In the genomic region with DNA sequence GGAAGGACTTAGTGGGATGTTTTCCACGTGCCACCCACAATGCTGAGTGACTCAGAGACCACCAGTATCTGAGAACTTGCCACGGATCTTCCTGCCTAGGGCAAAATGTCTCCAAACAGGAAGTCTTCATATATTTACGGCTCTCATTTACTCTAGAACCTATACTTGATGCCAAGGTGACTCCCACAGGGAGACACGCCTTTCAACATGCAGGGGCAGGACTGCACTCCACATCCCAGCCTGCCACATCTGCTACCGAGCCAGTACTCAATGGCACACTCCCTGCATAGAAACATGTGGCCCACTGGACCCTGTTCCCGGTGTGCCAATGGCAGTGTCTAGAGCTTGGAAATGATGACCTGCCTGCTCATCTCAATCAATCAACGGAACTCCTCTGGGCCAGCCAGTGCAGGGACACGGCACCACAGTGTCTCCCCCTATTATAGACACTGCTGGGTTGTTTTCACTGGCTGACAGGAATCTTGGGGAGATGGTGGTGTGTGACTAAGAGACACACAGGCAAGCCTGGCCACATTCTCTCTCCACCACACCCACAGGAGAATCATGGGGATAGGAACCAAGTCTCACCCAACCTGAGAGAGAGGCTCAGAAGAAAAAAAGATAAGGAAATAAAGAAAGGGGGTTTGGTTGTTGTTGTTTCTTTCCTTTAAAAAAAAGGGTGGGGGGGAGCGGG, we compare ENCODE assay signal across 20 mouse cellular contexts. TPM values are rescaled to one million over a fixed set of nuclear protein-coding genes. Genes with fewer than 3 reads are reported as not detected.
DNase-seq lines count a peak whose midpoint lies in the region; ATAC-seq and TF ChIP-seq lines count a peak whose summit lies in the region.
"Had no signal": no experiment of that assay in that cellular context is flagged by ENCODE, and none has a peak within 500 bp of the region (broad histone marks: within the 10 kb centered on the region; RNA-seq: fewer than 3 reads in every experiment).

No protein-coding gene starts in this region.

- no peak overlapping the region for H3K4me3 ChIP-seq in embryonic facial prominence, embryonic 13.5 days
- no peak overlapping the region for H3K4me3 ChIP-seq in embryonic facial prominence, embryonic 10.5 days
- H3K4me3 ChIP-seq in neural tube, embryonic 14.5 days (ENCODE audit: low read depth, low read length) = no peak overlapping the region
- H3K4me3 ChIP-seq in neural tube, embryonic 15.5 days (replicated peaks) = no peak overlapping the region
- H3K4me3 ChIP-seq in stomach, embryonic 16.5 days (replicated peaks; ENCODE audit: low read length) = no peak overlapping the region
- no peak overlapping the region for H3K4me3 ChIP-seq in forebrain, postnatal 0 days (ENCODE audit: low read depth, low read length)
- H3K4me3 ChIP-seq: forebrain, embryonic 12.5 days; heart, embryonic 13.5 days; neural tube, embryonic 13.5 days had no signal

- H3K9me3 ChIP-seq in embryonic facial prominence, embryonic 13.5 days = no peaks in the 10 kb centered on the region
- H3K9me3 ChIP-seq in embryonic facial prominence, embryonic 10.5 days = no peaks in the 10 kb centered on the region
- no peaks in the 10 kb centered on the region for H3K9me3 ChIP-seq in neural tube, embryonic 14.5 days (ENCODE audit: control insufficient read depth, low read length)
- no peaks in the 10 kb centered on the region for H3K9me3 ChIP-seq in neural tube, embryonic 15.5 days (replicated peaks)
- no peaks in the 10 kb centered on the region for H3K9me3 ChIP-seq in stomach, embryonic 16.5 days (replicated peaks; ENCODE audit: control insufficient read depth, low read length)
- H3K9me3 ChIP-seq in forebrain, postnatal 0 days (ENCODE audit: low read length) = no peaks in the 10 kb centered on the region
- H3K9me3 ChIP-seq: forebrain, embryonic 12.5 days; heart, embryonic 13.5 days; neural tube, embryonic 13.5 days had no signal

- H3K27me3 ChIP-seq in embryonic facial prominence, embryonic 13.5 days = no peaks in the 10 kb centered on the region
- H3K27me3 ChIP-seq in embryonic facial prominence, embryonic 10.5 days (replicated peaks; ENCODE audit: low read depth, poor library complexity, severe bottlenecking) = no peaks in the 10 kb centered on the region
- H3K27me3 ChIP-seq in neural tube, embryonic 14.5 days (ENCODE audit: control insufficient read depth, insufficient read depth, low read length) = no peaks in the 10 kb centered on the region
- no peaks in the 10 kb centered on the region for H3K27me3 ChIP-seq in neural tube, embryonic 15.5 days (replicated peaks)
- H3K27me3 ChIP-seq in stomach, embryonic 16.5 days (ENCODE audit: control insufficient read depth, insufficient read depth, low read length) = no peaks in the 10 kb centered on the region
- no peaks in the 10 kb centered on the region for H3K27me3 ChIP-seq in forebrain, postnatal 0 days (ENCODE audit: insufficient read depth, low read length)
- H3K27me3 ChIP-seq: forebrain, embryonic 12.5 days; heart, embryonic 13.5 days; neural tube, embryonic 13.5 days had no signal

- H3K4me1 ChIP-seq in embryonic facial prominence, embryonic 13.5 days = 0 out of 2 replicates have a peak, but pooled peaks cover 4% of the 10 kb centered on the region
- H3K4me1 ChIP-seq in embryonic facial prominence, embryonic 10.5 days = no peaks in the 10 kb centered on the region
- no peaks in the 10 kb centered on the region for H3K4me1 ChIP-seq in neural tube, embryonic 14.5 days (ENCODE audit: control insufficient read depth, insufficient read depth, low read length)
- H3K4me1 ChIP-seq in neural tube, embryonic 15.5 days = no peaks in the 10 kb centered on the region
- peaks cover 5% of the 10 kb centered on the region; the same call in 1 of the 2 replicates for H3K4me1 ChIP-seq in stomach, embryonic 16.5 days (ENCODE audit: control insufficient read depth, insufficient read depth, low read length)
- no peaks in the 10 kb centered on the region for H3K4me1 ChIP-seq in forebrain, postnatal 0 days (ENCODE audit: insufficient read depth)
- H3K4me1 ChIP-seq: forebrain, embryonic 12.5 days; neural tube, embryonic 13.5 days had no signal

- 77% methylated on average over 9 of the region's 9 CpGs for WGBS in embryonic facial prominence, embryonic 13.5 days
- WGBS in embryonic facial prominence, embryonic 10.5 days = 89% methylated on average over 9 of the region's 9 CpGs
- WGBS in neural tube, embryonic 14.5 days = 90% methylated on average over 9 of the region's 9 CpGs
- 85% methylated on average over 9 of the region's 9 CpGs for WGBS in neural tube, embryonic 15.5 days
- WGBS in stomach, embryonic 16.5 days = 74% methylated on average over 9 of the region's 9 CpGs
- WGBS in forebrain, postnatal 0 days = 94% methylated on average over 9 of the region's 9 CpGs

- ATAC-seq in embryonic facial prominence, embryonic 13.5 days (ENCODE audit: insufficient number of reproducible peaks, insufficient read depth, low FRiP score, low TSS enrichment, low read depth) = no peak
- ATAC-seq in neural tube, embryonic 14.5 days (ENCODE audit: low read depth) = no peak
- no peak for ATAC-seq in neural tube, embryonic 15.5 days (ENCODE audit: low FRiP score)
- ATAC-seq in activated CD4-positive, CD25-positive, alpha-beta regulatory T cell, adult 4 months = peak; percentile 53
- ATAC-seq in stomach, embryonic 16.5 days (ENCODE audit: insufficient read depth, low FRiP score) = peak; percentile 49; the same call in 1 of the 2 replicates
- no peak for ATAC-seq in forebrain, postnatal 0 days
- ATAC-seq: midbrain, embryonic 16.5 days had no signal

- TF ChIP-seq CTCF in forebrain, postnatal 0 days (IDR thresholded peaks at IDR 0.05; ENCODE audit: low read depth) = no peak

- peaks cover 100% of the 10 kb centered on the region for H3K36me3 ChIP-seq in embryonic facial prominence, embryonic 13.5 days
- peaks cover 100% of the 10 kb centered on the region for H3K36me3 ChIP-seq in embryonic facial prominence, embryonic 10.5 days (replicated peaks)
- peaks cover 67% of the 10 kb centered on the region for H3K36me3 ChIP-seq in neural tube, embryonic 14.5 days (ENCODE audit: control insufficient read depth, insufficient read depth, low read length)
- H3K36me3 ChIP-seq in neural tube, embryonic 15.5 days = peaks cover 91% of the 10 kb centered on the region
- peaks cover 42% of the 10 kb centered on the region; the same call in 1 of the 2 replicates for H3K36me3 ChIP-seq in stomach, embryonic 16.5 days (ENCODE audit: control insufficient read depth, insufficient read depth, low read length)
- peaks cover 90% of the 10 kb centered on the region for H3K36me3 ChIP-seq in forebrain, postnatal 0 days (ENCODE audit: insufficient read depth)

- DNase-seq in embryonic facial prominence, embryonic 10.5 days (ENCODE audit: low spot score) = no peak
- no peak for DNase-seq in MN1 (ENCODE audit: low spot score)
- DNase-seq in forebrain, postnatal 0 days = no peak
- DNase-seq: adrenal gland, postnatal 25 days; cerebellum, adult 9-10 months; heart, postnatal 4 days; liver; lung, embryonic 14.5 days; retina, postnatal 1 day had no signal

- H3K4me2 ChIP-seq in embryonic facial prominence, embryonic 13.5 days = no peak overlapping the region
- H3K4me2 ChIP-seq in neural tube, embryonic 14.5 days (ENCODE audit: low read depth, low read length) = no peak overlapping the region
- no peak overlapping the region for H3K4me2 ChIP-seq in neural tube, embryonic 15.5 days
- H3K4me2 ChIP-seq in stomach, embryonic 16.5 days (ENCODE audit: low read depth, low read length) = no peak overlapping the region
- H3K4me2 ChIP-seq in forebrain, postnatal 0 days (ENCODE audit: low read depth) = no peak overlapping the region
- H3K4me2 ChIP-seq: forebrain, embryonic 12.5 days; heart, embryonic 13.5 days; lung, embryonic 14.5 days; neural tube, embryonic 13.5 days had no signal

- H3K9ac ChIP-seq in embryonic facial prominence, embryonic 13.5 days = 0 out of 2 replicates have a peak overlapping the region, but pooled peaks have one; percentile 16
- H3K9ac ChIP-seq in neural tube, embryonic 14.5 days (replicated peaks; ENCODE audit: low read depth, low read length) = 0 out of 2 replicates have a peak overlapping the region, but pooled peaks have one; percentile 7
- no peak overlapping the region for H3K9ac ChIP-seq in neural tube, embryonic 15.5 days (replicated peaks)
- H3K9ac ChIP-seq in stomach, embryonic 16.5 days (ENCODE audit: low read length) = peak overlapping the region; percentile 40; the same call in 1 of the 2 replicates
- H3K9ac ChIP-seq in forebrain, postnatal 0 days = no peak overlapping the region
- H3K9ac ChIP-seq: forebrain, embryonic 12.5 days; heart, embryonic 13.5 days; lung, embryonic 14.5 days; neural tube, embryonic 13.5 days had no signal

- H3K27ac ChIP-seq in embryonic facial prominence, embryonic 13.5 days = no peak overlapping the region
- H3K27ac ChIP-seq in embryonic facial prominence, embryonic 10.5 days (replicated peaks) = no peak overlapping the region
- no peak overlapping the region for H3K27ac ChIP-seq in neural tube, embryonic 14.5 days (ENCODE audit: low read depth, low read length)
- no peak overlapping the region for H3K27ac ChIP-seq in neural tube, embryonic 15.5 days (replicated peaks)
- peak overlapping the region; percentile 86 for H3K27ac ChIP-seq in stomach, embryonic 16.5 days (ENCODE audit: low read length)
- no peak overlapping the region for H3K27ac ChIP-seq in forebrain, postnatal 0 days (ENCODE audit: low read depth, low read length)
- H3K27ac ChIP-seq: forebrain, embryonic 12.5 days; heart, embryonic 13.5 days; neural tube, embryonic 13.5 days had no signal

RNA-seq across cellular contexts. Expression of a gene that starts 17.9 kb away (rescaled TPM):
- polyA plus RNA-seq in embryonic facial prominence, embryonic 13.5 days (2015; fragmentation: Nextera tagmentation; extraction: Ambion mirVana) = 95.2 and 97.5 TPM in 2 replicates
- 104 TPM in 2 replicates for polyA plus RNA-seq in embryonic facial prominence, embryonic 10.5 days (2016; fragmentation: Nextera tagmentation; extraction: Ambion mirVana)
- 52.0 and 57.2 TPM in 2 replicates for polyA plus RNA-seq in neural tube, embryonic 14.5 days (2014; fragmentation: Nextera tagmentation; extraction: Ambion mirVana)
- 64.2 and 77.9 TPM in 2 replicates for polyA plus RNA-seq in neural tube, embryonic 15.5 days (2015; fragmentation: Nextera tagmentation; extraction: Ambion mirVana)
- 10 to 100 TPM; 33.1 to 42.4 TPM for polyA plus RNA-seq in activated CD4-positive, CD25-positive, alpha-beta regulatory T cell, adult 4 months (2017; shearing (Covaris generic))
- 85.5 and 89.4 TPM in 2 replicates for polyA plus RNA-seq in stomach, embryonic 16.5 days (2015; fragmentation: Nextera tagmentation; extraction: Ambion mirVana)
- 18.5 and 24.5 TPM in 2 replicates for total RNA-seq in forebrain, postnatal 0 days (2014; rRNA removed)
- 42.4 and 51.3 TPM in 2 replicates for polyA plus RNA-seq in forebrain, postnatal 0 days (2015; fragmentation: Nextera tagmentation; extraction: Ambion mirVana)

RNA-seq across cellular contexts. Expression of a gene that starts 18.3 kb away (rescaled TPM):
- 4.8 and 5.1 TPM in 2 replicates for polyA plus RNA-seq in embryonic facial prominence, embryonic 13.5 days (2015; fragmentation: Nextera tagmentation; extraction: Ambion mirVana)
- polyA plus RNA-seq in embryonic facial prominence, embryonic 10.5 days (2016; fragmentation: Nextera tagmentation; extraction: Ambion mirVana) = 1.0 and 1.3 TPM in 2 replicates
- 0.53 and 0.62 TPM in 2 replicates for polyA plus RNA-seq in neural tube, embryonic 14.5 days (2014; fragmentation: Nextera tagmentation; extraction: Ambion mirVana)
- polyA plus RNA-seq in neural tube, embryonic 15.5 days (2015; fragmentation: Nextera tagmentation; extraction: Ambion mirVana) = 1.00 and 1.9 TPM in 2 replicates
- not detected for polyA plus RNA-seq in activated CD4-positive, CD25-positive, alpha-beta regulatory T cell, adult 4 months (2017; shearing (Covaris generic))
- polyA plus RNA-seq in stomach, embryonic 16.5 days (2015; fragmentation: Nextera tagmentation; extraction: Ambion mirVana) = 19.2 and 23.5 TPM in 2 replicates
- total RNA-seq in forebrain, postnatal 0 days (2014; rRNA removed) = 1.5 and 2.3 TPM in 2 replicates
- polyA plus RNA-seq in forebrain, postnatal 0 days (2015; fragmentation: Nextera tagmentation; extraction: Ambion mirVana) = 0.49 and 1.1 TPM in 2 replicates

RNA-seq across cellular contexts. Expression of a gene that starts 24.6 kb away (rescaled TPM):
- polyA plus RNA-seq in embryonic facial prominence, embryonic 13.5 days (2015; fragmentation: Nextera tagmentation; extraction: Ambion mirVana) = 0.18 TPM in 1 of 2 replicates, not detected in the other
- 0.25 and 0.39 TPM in 2 replicates for polyA plus RNA-seq in embryonic facial prominence, embryonic 10.5 days (2016; fragmentation: Nextera tagmentation; extraction: Ambion mirVana)
- polyA plus RNA-seq in neural tube, embryonic 14.5 days (2014; fragmentation: Nextera tagmentation; extraction: Ambion mirVana) = 0.22 and 0.46 TPM in 2 replicates
- 0.47 and 0.52 TPM in 2 replicates for polyA plus RNA-seq in neural tube, embryonic 15.5 days (2015; fragmentation: Nextera tagmentation; extraction: Ambion mirVana)
- polyA plus RNA-seq in activated CD4-positive, CD25-positive, alpha-beta regulatory T cell, adult 4 months (2017; shearing (Covaris generic)) = not detected
- polyA plus RNA-seq in stomach, embryonic 16.5 days (2015; fragmentation: Nextera tagmentation; extraction: Ambion mirVana) = 0.26 and 0.45 TPM in 2 replicates
- total RNA-seq in forebrain, postnatal 0 days (2014; rRNA removed) = not detected in 2 replicates
- 0.20 and 0.36 TPM in 2 replicates for polyA plus RNA-seq in forebrain, postnatal 0 days (2015; fragmentation: Nextera tagmentation; extraction: Ambion mirVana)
- total RNA-seq: adrenal gland, postnatal 25 days; granulocyte monocyte progenitor cell, adult 5-6 weeks; heart, postnatal 4 days had no signal
- polyA plus RNA-seq: heart, embryonic 13.5 days; lung, embryonic 14.5 days; spleen, adult 2 months had no signal

RNA-seq across cellular contexts. Expression of a gene that starts 50.9 kb away (rescaled TPM):
- 71.7 and 79.4 TPM in 2 replicates for polyA plus RNA-seq in embryonic facial prominence, embryonic 13.5 days (2015; fragmentation: Nextera tagmentation; extraction: Ambion mirVana)
- 55.4 and 59.7 TPM in 2 replicates for polyA plus RNA-seq in embryonic facial prominence, embryonic 10.5 days (2016; fragmentation: Nextera tagmentation; extraction: Ambion mirVana)
- 112 and 129 TPM in 2 replicates for polyA plus RNA-seq in neural tube, embryonic 14.5 days (2014; fragmentation: Nextera tagmentation; extraction: Ambion mirVana)
- polyA plus RNA-seq in neural tube, embryonic 15.5 days (2015; fragmentation: Nextera tagmentation; extraction: Ambion mirVana) = 113 and 114 TPM in 2 replicates
- 10 to 100 TPM; 49.2 to 80.4 TPM for polyA plus RNA-seq in activated CD4-positive, CD25-positive, alpha-beta regulatory T cell, adult 4 months (2017; shearing (Covaris generic))
- polyA plus RNA-seq in stomach, embryonic 16.5 days (2015; fragmentation: Nextera tagmentation; extraction: Ambion mirVana) = 56.8 and 58.4 TPM in 2 replicates
- 91.9 and 103 TPM in 2 replicates for total RNA-seq in forebrain, postnatal 0 days (2014; rRNA removed)
- polyA plus RNA-seq in forebrain, postnatal 0 days (2015; fragmentation: Nextera tagmentation; extraction: Ambion mirVana) = 133 and 144 TPM in 2 replicates

RNA-seq across cellular contexts. Expression of a gene that starts 57.3 kb away (rescaled TPM):
- 21.4 and 24.5 TPM in 2 replicates for polyA plus RNA-seq in embryonic facial prominence, embryonic 13.5 days (2015; fragmentation: Nextera tagmentation; extraction: Ambion mirVana)
- polyA plus RNA-seq in embryonic facial prominence, embryonic 10.5 days (2016; fragmentation: Nextera tagmentation; extraction: Ambion mirVana) = 17.7 and 18.8 TPM in 2 replicates
- polyA plus RNA-seq in neural tube, embryonic 14.5 days (2014; fragmentation: Nextera tagmentation; extraction: Ambion mirVana) = 65.6 and 78.5 TPM in 2 replicates
- polyA plus RNA-seq in neural tube, embryonic 15.5 days (2015; fragmentation: Nextera tagmentation; extraction: Ambion mirVana) = 58.1 and 61.7 TPM in 2 replicates
- 10 to 100 TPM; 10.0 to 11.7 TPM for polyA plus RNA-seq in activated CD4-positive, CD25-positive, alpha-beta regulatory T cell, adult 4 months (2017; shearing (Covaris generic))
- polyA plus RNA-seq in stomach, embryonic 16.5 days (2015; fragmentation: Nextera tagmentation; extraction: Ambion mirVana) = 50.8 and 61.0 TPM in 2 replicates
- 89.4 and 108 TPM in 2 replicates for total RNA-seq in forebrain, postnatal 0 days (2014; rRNA removed)
- polyA plus RNA-seq in forebrain, postnatal 0 days (2015; fragmentation: Nextera tagmentation; extraction: Ambion mirVana) = 43.8 and 58.2 TPM in 2 replicates

Comparison
In these comparisons a context has a peak if more than half of its experiments do, and no peak if none do; other contexts are left out.
1. H3K9ac ChIP-seq: peak in embryonic facial prominence, embryonic 13.5 days (single experiment), neural tube, embryonic 14.5 days (single experiment) and stomach, embryonic 16.5 days (single experiment); none in neural tube, embryonic 15.5 days (single experiment) and forebrain, postnatal 0 days (single experiment).
2. ATAC-seq: peak in activated CD4-positive, CD25-positive, alpha-beta regulatory T cell, adult 4 months (single experiment) and stomach, embryonic 16.5 days (single experiment); none in embryonic facial prominence, embryonic 13.5 days (single experiment), neural tube, embryonic 14.5 days (single experiment), neural tube, embryonic 15.5 days (single experiment) and forebrain, postnatal 0 days (single experiment).